Mouse (Mus musculus): ENCODE measurements around the gene Tm6sf1. TPM values are rescaled to one million over a fixed set of nuclear protein-coding genes. Genes with fewer than 3 reads are reported as not detected.

The Tm6sf1 gene
- total RNA-seq, 4 experiments from 2014 or later = 8.0 to 10.9 (median 8.8) TPM

DNA sequence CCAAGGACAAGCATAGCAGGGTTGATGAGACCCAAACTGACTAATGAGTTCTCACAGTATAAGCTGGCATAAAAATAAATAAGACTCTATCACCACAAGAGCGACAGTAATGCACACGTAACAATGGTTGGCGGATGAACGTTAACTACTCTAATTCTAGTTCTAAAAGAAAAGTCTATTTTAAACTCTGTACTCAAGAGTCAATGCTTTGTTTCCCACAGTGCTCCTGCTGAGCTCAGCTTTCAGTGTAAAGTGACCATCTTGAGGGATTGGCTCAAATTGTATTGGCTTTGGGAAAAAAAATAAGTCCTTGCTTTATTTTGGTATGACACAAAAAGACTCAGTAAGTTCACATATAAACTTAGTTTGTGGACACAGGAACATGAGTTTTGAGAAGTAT is 26.3 kb downstream of the Tm6sf1 start:
- no peak for DNase-seq (ENCODE audit: low spot score)

GRCm38 (mm10) chr7:81899361-81899760 is 40.6 kb downstream of the Tm6sf1 start:
- no peak for DNase-seq (ENCODE audit: low spot score)

- DNase-seq (ENCODE audit: low spot score) = no peak
These were observed 45.3 kb downstream of the Tm6sf1 start for GRCm38 (mm10) chr7:81904094-81904493.

DNA sequence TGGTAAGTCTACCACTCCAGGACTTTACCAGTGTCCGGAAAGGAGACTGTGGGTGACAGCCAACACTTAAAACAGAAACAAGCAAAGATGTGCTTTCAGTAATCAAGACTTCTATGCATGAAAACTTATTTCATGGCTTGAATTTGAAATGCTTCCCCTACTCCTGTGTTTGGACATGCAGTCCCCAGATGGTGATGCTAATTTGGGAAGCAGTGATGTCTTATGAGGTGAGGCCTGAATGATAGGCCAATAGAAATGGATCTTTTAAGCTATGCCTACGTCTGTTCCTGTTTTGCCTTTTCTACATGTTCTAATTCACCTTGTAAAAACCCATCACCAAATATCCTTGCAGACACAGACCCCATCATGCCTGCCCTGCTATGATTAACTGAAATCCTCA is 46.1 kb downstream of the Tm6sf1 start:
- DNase-seq (ENCODE audit: low spot score) = no peak

DNA sequence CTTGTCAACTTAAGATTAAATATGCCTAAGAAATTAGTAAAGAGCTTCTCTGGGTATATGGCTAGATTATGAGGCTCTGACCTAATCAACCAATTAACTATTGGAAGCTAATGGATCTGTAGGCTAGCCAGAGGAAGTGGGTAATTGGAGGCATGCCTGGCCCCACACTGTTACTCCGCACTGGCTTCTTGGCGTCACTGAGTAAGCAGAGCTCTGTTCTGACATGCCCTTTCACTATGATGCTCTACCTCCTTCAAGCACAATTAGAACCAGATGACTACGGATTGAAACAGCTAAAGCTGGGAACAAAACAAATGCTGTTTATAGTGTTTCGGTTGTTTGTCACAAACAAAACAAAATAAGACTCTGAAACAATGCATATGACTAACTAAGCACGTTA is 59.5 kb downstream of the Tm6sf1 start:
- no peak for DNase-seq (ENCODE audit: low spot score)

DNA sequence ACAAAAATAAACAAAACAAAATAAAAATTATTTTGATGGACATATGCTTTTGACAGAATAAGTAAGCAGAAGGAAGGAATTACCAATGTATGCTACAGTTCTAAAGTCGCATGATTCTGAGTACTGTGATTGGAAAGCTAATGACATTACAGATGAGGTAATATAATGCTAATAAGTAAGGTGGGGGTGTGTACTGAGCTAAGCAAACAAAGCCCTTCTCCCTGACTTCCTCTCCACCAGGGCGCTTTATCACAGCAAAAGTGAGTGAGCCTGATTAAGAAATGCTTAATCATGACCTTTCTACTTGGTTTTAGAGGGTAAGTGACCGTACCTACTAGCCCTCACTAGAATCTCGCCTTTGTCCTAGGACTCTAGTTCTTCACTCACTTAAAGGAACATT is 61.5 kb downstream of the Tm6sf1 start:
- no peak for DNase-seq (ENCODE audit: low spot score)

DNA sequence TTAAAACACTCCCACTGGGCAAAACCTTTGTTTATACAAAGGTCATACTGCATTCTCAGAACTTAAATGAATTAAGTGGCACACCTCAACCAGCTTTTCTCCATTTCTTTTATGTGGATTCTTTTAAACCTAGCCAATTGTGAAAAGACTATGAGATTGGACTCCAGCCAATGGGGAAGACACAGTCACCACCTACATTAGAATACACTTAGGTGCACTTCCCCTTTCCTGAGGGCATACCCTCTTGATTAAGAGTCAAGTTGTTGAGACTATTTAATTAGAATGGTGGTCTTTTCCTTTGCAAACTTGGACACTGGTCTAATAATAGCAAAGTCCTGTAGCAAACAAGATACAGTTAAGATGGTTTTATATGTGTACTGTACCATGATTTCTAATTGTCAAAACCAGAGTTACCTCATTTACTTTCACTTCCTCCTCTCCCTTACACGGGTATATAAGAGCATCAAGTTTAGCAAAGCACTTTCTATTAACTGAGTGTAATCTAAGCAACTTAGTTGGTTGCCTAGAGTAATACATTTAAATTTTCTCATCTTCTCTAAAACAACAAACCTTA is 62.7 kb downstream of the Tm6sf1 start:
- DNase-seq (ENCODE audit: low spot score) = no peak

- no peak for DNase-seq (ENCODE audit: low spot score)
These were observed 70.2 kb downstream of the Tm6sf1 start for GRCm38 (mm10) chr7:81928998-81929397.

DNA sequence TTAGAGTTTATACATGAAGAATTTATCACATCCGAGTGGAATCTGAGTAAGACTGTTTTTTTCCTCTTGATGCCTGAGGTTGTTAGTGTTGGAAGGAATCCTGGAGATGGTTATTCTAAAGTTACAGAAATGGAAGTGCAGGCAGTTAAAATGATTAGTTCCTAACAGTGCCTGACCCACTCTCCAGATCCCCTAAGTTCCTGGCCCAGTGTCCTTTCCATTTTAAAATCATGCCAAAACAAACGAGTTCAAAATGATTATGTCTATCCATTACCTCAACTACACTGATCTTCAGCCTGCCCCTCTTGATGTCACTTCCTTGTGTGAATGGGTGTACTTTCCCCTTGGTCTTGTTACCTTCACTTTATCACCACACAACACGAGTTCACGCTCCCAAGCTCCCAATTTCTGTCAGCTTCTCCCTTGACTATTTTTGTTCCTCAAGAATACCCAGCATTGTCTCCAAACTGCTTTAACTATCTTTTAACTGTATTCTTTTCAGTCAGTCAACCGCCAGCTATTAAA is 73.8 kb downstream of the Tm6sf1 start:
- DNase-seq (ENCODE audit: low spot score) = peak; percentile 3

DNA sequence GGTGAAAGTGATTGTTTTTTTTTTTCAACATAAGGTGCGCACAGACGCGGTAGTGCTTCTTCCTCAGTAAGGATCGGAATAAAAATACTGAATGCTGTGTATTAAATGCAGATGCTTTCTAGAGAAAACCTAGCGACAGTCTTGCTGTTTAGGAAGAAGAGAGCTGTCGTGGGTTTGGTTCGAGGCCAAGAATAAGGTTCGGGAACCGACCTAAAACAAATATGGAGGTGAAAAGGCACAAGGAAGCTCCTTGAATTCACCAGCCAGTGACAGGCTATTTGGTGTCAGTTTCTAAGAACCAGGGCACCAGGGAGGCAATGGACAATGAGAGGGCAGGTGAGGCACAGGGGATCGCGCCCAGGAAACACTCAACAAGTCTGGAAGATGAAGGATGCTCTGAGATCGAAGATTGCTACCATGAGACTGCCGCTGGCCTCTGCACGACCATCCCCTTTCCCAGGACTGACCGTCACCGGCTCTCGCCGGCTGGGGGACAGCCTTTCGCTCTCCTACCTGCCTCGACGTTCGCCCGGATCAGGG is 74.3 kb downstream of the Tm6sf1 start:
- DNase-seq (ENCODE audit: low spot score) = no peak

DNA sequence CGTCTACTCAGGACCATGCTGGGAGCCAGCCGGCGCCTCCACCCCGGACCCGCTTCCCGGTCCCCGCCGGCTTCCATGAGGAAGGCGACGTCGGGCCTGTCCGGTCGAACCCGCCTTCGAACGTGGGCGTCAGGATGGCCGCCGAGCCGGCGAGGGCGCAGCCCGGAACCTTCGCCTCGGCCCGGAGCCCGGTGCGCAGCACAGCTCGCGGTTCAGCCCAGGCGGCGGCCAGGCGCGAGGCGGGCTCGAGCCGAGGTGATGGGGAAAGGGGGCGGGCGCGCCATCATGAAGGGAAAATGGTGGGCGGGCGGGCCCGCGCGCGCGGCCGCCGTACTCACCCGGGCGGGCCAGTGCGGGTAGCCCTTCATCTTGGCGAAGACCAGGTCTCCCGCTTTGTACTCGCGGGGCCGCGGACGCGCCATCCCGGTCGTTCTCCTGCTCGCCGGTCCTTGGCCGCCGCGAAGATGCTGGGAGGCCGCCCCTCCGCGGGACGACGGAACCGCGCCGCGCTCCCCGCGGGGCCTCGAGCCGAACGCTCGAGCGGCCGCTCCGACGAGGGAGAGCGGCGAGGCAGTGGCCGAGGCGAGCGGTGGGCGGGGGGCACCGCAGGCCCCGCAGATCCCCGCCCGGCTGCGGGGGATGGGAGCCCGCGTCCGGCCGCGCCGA is 74.9 kb downstream of the Tm6sf1 start:
- DNase-seq (ENCODE audit: low spot score) = peak; percentile 33

Other genes starting within 250 kb of the Tm6sf1 start
- gene Homer2, start 151.5 kb upstream of the Tm6sf1 start, total RNA-seq (2022) = 100 to 1,000 TPM in 2 of 4 experiments, 10 to 100 TPM in 2; 87.9 to 110 (median 104) TPM
- gene Ramac, start 96.1 kb upstream of the Tm6sf1 start, total RNA-seq (2022) = 10 to 100 TPM; 24.8 to 28.8 (median 25.8) TPM
- gene 3110040N11Rik, start 69.5 kb upstream of the Tm6sf1 start, total RNA-seq (2022) = 10 to 100 TPM; 29.1 to 34.0 (median 32.1) TPM
- 100 to 1,000 TPM; 134 to 162 (median 154) TPM for gene Btbd1, start 29.6 kb upstream of the Tm6sf1 start, total RNA-seq (2022)
- gene Gm10160, start 3.2 kb upstream of the Tm6sf1 start, total RNA-seq (2022) = not detected
- 1 to 10 TPM; 7.1 to 9.5 (median 8.9) TPM for gene Hdgfl3, start 75.5 kb downstream of the Tm6sf1 start, total RNA-seq (2022)
- 1 to 10 TPM; 1.5 to 2.2 (median 1.6) TPM for gene Bnc1, start 133.3 kb downstream of the Tm6sf1 start, total RNA-seq (2022)

All from heart, adult 8-10 months (tissue).